Mouse (Mus musculus) brain, embryonic 18.5 days (tissue): Measurements from ENCODE around the gene Dhcr24.

Experiments
- DNase-seq: peaks from one replicate; pipeline ENCODE4 v3.0.0-alpha.2; 2012; ENCODE audit warnings: low read depth, low spot score

The Dhcr24 gene

DNA sequence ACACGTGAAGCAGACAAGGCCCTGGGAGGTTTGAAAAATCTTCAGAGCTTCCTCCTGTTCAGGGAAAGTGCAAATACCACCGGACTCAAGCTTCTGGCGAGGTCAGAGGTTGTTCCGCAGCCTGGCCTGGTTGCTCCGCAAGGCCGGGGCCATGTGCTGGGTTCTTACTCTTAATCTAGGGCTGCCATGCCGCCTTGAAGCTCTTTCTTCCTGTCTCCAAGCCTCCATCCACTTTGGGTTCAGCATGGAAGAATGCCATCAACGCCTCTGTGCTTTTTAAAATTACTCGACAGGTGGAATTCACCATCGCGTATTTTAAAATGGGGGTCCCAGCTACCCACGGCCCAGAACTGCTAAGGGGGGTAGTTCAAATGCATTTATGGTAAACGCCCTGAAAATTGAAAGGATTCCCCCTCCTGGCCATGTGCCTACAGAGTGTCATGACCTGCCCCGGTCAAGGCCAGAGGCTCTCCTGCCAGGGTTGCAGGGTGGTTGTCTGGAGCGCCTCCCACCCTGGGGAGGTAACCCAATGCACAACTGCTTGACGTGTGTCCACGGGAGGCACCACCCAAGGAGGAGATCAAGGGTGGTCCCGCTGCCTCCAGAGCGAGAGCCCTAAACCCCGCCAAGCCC is 509 bp upstream of the Dhcr24 start:
- no peak for DNase-seq

DNA sequence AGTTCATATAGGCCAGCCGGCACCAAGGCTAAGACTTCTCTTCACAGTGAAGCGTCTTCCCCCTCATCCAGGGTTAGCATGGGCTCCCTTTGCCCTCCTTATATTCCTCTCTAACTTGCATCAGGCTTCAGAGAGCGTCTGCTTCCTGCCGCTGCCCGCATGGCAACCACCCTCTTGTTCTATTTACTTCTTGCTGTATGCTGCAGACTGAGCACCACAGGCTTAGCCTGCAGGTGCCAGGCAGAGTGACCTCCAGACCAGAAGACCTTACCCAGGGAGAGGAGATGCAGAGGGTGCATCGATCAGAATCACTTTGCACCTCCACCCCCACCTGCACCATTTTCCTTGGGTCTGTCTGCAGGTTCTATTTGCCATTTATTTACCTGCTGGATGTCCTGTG is 1.2 kb downstream of the Dhcr24 start:
- DNase-seq = no peak

- DNase-seq = no peak
Observed at GRCm38 (mm10) chr4:106562837-106563790, 2.3 kb downstream of the Dhcr24 start.

DNA sequence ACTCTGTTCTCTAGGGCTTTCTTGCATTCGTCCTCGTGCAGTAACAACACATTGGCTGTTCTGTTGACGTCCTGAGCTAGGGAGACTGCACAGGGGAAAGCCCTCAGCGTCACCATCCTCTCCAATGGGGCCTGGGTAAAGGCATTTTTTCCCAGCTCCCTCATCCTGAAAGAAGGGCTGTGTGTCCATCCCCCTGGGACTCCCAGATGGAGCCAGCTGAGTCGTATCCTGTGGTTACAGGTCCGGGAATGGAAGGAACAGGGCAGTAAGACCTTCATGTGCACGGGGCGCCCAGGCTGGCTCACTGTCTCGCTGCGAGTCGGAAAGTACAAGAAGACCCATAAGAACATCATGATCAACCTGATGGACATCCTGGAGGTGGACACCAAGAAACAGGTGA is 3.3 kb downstream of the Dhcr24 start:
- no peak for DNase-seq

- DNase-seq = no peak
Observed at GRCm38 (mm10) chr4:106569680-106570079, 8.8 kb downstream of the Dhcr24 start.

GRCm38 (mm10) chr4:106571081-106571724 is 10.4 kb downstream of the Dhcr24 start:
- no peak for DNase-seq

DNA sequence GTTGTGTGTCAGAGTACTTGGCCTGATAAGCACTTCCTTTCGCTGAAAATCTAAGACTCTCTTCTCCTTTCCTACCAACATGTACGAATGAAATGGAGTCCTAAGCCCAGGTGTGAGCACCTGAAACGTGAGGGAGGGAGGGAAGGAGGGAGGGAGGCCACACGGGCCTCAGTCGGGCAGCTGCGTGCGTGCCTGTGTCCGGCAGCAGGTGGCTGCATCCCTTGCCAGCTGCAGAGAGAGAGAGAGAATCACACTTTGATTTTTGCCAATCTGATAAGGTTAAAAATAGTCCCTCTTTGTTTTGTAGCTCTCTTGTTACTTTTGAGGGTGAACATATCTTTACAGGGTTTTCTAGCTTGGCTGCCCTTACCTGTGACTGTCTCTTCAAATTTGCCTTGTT is 14.2 kb downstream of the Dhcr24 start:
- no peak for DNase-seq

DNA sequence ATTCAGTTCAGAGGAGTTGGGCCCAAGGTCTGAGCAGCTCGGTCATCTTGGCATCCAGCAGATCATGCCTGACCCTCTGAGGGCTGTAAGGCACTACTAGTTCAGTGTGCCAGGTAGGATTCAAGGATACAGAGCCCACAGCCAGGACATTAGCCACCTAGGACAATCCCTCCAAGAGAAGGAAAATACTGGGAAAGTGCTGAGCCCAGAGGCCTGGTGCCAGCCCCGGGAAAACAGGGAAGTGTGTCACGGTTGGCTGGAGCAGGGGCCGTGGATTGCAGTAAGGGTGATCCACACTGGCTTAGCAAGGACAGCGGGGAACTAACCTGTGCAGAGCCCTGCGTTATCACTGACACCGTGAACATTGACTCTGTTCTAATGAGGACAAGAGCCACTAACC is 16.7 kb downstream of the Dhcr24 start:
- DNase-seq = no peak

DNA sequence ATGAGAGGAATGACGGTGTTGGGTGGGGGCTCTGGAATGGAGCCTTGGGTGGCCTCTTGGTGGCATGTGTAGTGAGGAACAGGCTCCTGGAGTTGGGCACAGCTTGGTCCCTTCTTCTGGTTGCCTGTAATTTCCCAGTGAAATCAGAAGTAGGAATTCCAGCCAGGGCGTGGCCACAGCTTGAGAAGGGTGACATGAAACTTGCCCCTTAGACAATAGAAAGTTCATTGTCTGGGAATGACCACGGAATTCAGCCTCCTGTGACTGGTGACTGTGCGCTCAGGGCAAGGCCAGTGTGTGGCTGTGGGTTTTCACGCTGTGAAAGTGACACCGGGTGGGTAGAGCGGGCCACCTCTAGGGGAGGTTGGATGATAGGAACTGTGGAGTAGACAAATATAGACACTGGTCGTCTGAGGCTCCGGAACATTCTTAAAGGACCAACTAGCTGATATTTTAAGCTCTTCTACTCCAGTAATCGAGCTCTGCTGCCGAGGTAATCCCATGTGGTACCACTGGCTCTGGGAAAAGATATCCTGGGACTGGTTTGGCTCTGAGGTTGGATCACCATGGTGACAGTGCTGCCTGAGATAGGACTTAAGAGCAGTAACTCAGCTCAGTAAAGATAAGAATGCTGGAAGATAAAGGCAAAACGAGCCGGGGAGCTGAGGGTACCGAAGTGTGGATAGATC is 20.5 kb downstream of the Dhcr24 start:
- no peak for DNase-seq

GRCm38 (mm10) chr4:106581865-106582204 is 21.0 kb downstream of the Dhcr24 start:
- no peak for DNase-seq

- no peak for DNase-seq
Observed at GRCm38 (mm10) chr4:106582428-106583153, 21.8 kb downstream of the Dhcr24 start.

GRCm38 (mm10) chr4:106584665-106585064 is 23.8 kb downstream of the Dhcr24 start:
- DNase-seq = no peak

DNA sequence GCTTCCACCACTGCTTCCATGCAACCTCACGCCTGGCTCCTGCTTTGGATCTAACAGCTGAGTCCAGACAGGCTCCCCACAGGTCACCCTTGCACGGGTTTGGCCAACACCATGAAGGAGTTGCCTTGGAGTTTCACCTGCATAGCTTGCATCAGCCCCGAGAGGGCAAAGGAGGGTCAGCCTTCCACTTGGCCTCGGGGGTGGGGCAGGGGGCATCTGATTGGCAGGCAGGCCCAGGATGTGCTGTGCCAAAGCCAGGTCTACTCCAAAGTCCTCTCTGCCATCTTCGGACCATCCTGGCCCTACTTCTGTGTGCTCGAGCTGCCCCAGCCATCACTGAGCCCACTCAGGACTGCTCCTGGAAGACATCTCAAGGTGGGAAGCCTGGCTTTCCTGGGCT is 26.2 kb downstream of the Dhcr24 start:
- no peak for DNase-seq

DNA sequence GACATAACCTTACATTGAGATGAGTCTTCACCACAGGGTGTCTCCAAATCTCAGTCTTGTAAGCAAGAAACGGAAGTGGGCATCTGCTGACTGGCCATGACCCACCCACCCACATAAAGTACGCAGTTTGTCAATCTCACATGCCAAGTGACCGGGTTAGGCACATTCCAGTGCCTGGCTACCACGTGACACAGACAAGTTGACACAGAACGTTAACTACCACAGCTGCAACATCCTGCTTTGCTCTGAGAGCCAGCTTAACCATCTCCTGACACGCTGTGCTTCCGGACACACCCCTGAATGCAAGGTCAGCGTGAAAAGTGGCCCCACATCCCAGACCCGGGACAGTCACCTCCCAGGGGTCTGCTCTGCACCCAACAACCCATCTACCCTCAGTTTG is 29.3 kb downstream of the Dhcr24 start:
- DNase-seq = no peak

DNA sequence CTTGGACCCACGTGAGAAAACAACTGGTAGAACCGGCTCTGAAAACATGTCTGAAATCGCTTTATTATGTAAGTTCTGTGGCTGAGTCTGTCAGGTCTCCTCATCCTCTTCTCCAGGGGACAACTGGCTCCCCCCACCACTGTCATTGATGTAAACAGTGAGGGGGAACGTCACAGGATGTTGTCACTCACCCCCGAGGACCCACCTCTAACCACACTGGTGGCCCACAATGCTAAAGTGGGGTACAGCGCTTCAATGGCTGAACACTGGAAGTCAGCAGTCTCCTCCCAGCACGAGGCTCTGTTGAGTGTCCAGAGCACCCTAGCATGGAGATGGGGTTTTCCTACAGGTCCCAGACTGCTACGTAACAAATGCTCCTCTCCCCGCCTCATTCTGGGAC is 30.0 kb downstream of the Dhcr24 start:
- no peak for DNase-seq

- no peak for DNase-seq
Observed at GRCm38 (mm10) chr4:106593636-106594035, 32.8 kb downstream of the Dhcr24 start.

DNA sequence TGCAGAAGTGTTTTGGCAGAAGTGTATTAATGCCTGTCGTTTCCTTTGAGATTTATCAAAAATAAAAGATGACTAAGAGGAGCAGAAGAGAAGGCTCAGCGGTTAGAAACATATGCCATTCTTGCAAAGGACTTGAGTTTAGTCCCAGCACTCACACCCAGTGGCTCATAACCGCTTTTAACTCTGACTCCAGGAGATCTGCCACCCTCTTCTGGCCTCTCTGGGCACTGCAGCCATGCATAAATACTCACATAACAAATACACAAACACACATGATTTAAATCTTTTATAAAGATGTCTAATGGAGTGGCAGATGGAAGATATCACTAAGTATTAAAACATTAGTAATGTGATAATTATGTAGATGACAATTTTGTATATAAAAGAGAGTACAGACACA is 35.4 kb downstream of the Dhcr24 start:
- DNase-seq = no peak

GRCm38 (mm10) chr4:106597055-106597454 is 36.2 kb downstream of the Dhcr24 start:
- DNase-seq = no peak

DNA sequence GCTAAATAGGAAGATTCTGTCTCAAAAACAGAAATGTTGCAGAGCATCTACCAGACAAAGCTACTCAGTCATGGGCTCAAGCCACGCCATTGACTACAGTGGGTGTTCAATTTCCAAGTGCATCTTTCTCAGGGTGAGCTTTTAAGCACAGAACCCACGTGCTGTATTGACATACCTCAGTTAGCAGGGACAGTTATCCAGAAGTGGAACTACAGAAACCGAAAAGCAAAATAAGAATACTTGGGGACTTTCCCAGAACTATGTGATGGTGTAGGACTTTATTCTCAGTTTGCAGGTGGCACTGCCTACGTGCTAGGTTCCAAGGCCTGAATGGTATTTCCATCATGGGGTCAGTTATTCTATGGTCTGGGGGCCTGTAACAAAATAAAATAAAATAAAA is 36.9 kb downstream of the Dhcr24 start:
- no peak for DNase-seq

DNA sequence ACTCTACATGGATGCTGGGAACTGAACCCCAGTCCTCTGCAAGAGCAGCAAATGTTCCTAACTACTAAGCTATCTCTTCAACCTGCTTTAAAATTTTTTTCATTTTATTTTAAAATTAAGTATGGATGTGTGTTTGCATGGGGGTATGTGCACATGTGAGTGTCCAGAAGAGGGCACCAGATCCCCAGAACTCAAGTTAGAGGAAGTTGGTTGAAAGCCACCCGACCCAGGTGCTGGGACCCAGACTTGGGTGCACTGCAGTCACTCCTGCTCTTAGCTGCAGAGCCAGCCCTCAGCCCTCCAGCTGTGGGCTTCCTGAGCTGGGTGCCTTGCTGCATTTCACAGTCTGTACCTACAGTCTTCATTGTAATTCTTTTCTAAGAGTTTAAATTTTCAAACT is 38.6 kb downstream of the Dhcr24 start:
- DNase-seq = no peak

DNA sequence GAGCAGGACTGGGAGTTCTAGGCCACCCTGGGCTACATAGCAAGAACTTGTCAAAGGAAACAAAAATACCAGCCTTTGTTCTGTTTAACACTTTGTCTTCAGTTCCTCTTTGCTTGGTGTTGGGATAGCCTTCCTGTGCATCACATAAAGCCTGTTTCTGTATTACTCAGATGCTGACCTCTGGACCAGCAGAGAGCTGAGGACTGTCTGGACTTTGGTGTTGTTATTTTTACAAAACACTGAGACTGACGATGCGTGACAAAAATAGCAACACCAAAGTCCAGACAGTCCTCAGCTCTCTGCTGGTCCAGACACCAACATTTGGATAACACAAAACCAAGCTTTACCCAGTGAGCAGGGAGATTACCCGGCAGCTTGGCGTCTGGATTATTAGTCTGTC is 39.9 kb downstream of the Dhcr24 start:
- DNase-seq = no peak
